Comparison of ENCODE assay signal across 9 mouse cellular contexts in genomic region chr8:12912011-12912410, GRCm38 (mm10). TPM values are rescaled to one million over a fixed set of nuclear protein-coding genes. Genes with fewer than 3 reads are reported as not detected.
DNase-seq lines count a peak whose midpoint lies in the region; ATAC-seq and TF ChIP-seq lines count a peak whose summit lies in the region.
"Had no signal": no experiment of that assay in that cellular context is flagged by ENCODE, and none has a peak within 500 bp of the region (broad histone marks: within the 10 kb centered on the region; RNA-seq: fewer than 3 reads in every experiment).

No protein-coding gene starts in this region.

- DNase-seq in cerebellum, adult 11 months: peak; percentile 10
- no peak for DNase-seq in cerebellum, adult 9-10 months
- DNase-seq in kidney, postnatal 14 days: peak; percentile 82
- DNase-seq in left cerebral cortex, postnatal 36 days (ENCODE audit: low spot score in 2 of 2): no peak
- no peak for DNase-seq in urinary bladder, postnatal 14 days (ENCODE audit: low spot score)
- no peak for DNase-seq in frontal cortex, postnatal 36 days (ENCODE audit: low spot score in 2 of 2)
- DNase-seq: liver, embryonic 13.5 days had no signal

- H3K4me3 ChIP-seq in ES-Bruce4 (ENCODE audit: low read depth, low read length): no peak overlapping the region
- no peak overlapping the region for H3K4me3 ChIP-seq in embryonic facial prominence, embryonic 12.5 days
- H3K4me3 ChIP-seq: liver, embryonic 13.5 days had no signal

- H3K27me3 ChIP-seq in ES-Bruce4 (ENCODE audit: control insufficient read depth, insufficient read depth, low read length, poor library complexity, severe bottlenecking): no peaks in the 10 kb centered on the region
- H3K27me3 ChIP-seq in embryonic facial prominence, embryonic 12.5 days: no peaks in the 10 kb centered on the region

- intact Hi-C loops in left cerebral cortex, postnatal 36 days (cut with DNase I): no loop called here

- H3K9me3 ChIP-seq in ES-Bruce4 (replicated peaks; ENCODE audit: control insufficient read depth, insufficient read depth, low read length, poor library complexity, severe bottlenecking): no peaks in the 10 kb centered on the region
- H3K9me3 ChIP-seq in embryonic facial prominence, embryonic 12.5 days: no peaks in the 10 kb centered on the region
- H3K9me3 ChIP-seq: liver, embryonic 13.5 days had no signal

- 15% methylated on average over 5 of the region's 5 CpGs for WGBS in embryonic facial prominence, embryonic 12.5 days

- peak; percentile 74 for ATAC-seq in embryonic facial prominence, embryonic 12.5 days (ENCODE audit: insufficient number of reproducible peaks, insufficient read depth, low FRiP score, low TSS enrichment)

- no peaks in the 10 kb centered on the region for H3K36me3 ChIP-seq in ES-Bruce4 (ENCODE audit: control insufficient read depth, insufficient read depth, low read length, poor library complexity, severe bottlenecking)
- no peaks in the 10 kb centered on the region for H3K36me3 ChIP-seq in embryonic facial prominence, embryonic 12.5 days
- H3K36me3 ChIP-seq: liver, embryonic 13.5 days had no signal

- TF ChIP-seq POLR2A in ES-Bruce4 (IDR thresholded peaks at IDR 0.05; ENCODE audit: insufficient read depth, low read length): no peak

- no peak overlapping the region for H3K4me2 ChIP-seq in embryonic facial prominence, embryonic 12.5 days (replicated peaks)
- H3K4me2 ChIP-seq: liver, embryonic 13.5 days had no signal

- peak overlapping the region; percentile 77 for H3K27ac ChIP-seq in ES-Bruce4 (ENCODE audit: insufficient read depth, low read length)
- H3K27ac ChIP-seq in embryonic facial prominence, embryonic 12.5 days: 0 out of 2 replicates have a peak overlapping the region, but pooled peaks have one; percentile 1
- H3K27ac ChIP-seq: liver, embryonic 13.5 days had no signal

- H3K4me1 ChIP-seq in ES-Bruce4 (ENCODE audit: control insufficient read depth, insufficient read depth, low read length): peaks cover 2% of the 10 kb centered on the region
- H3K4me1 ChIP-seq in embryonic facial prominence, embryonic 12.5 days: peaks cover 23% of the 10 kb centered on the region
- H3K4me1 ChIP-seq: liver, embryonic 13.5 days had no signal

- TF ChIP-seq CTCF in ES-Bruce4 (IDR thresholded peaks at IDR 0.05; ENCODE audit: low read depth, low read length): no peak

- no peak overlapping the region for H3K9ac ChIP-seq in ES-Bruce4 (ENCODE audit: low read depth, poor library complexity, severe bottlenecking)
- H3K9ac ChIP-seq in embryonic facial prominence, embryonic 12.5 days: no peak overlapping the region
- H3K9ac ChIP-seq: liver, embryonic 13.5 days had no signal

- peak; percentile 77 for TF ChIP-seq EP300 in ES-Bruce4 (IDR thresholded peaks at IDR 0.05; ENCODE audit: insufficient read depth, low read depth, low read length)

RNA-seq across cellular contexts. Expression of gene Mcf2l, which starts 38.4 kb away (rescaled TPM):
- polyA plus RNA-seq in ES-Bruce4 (2011; ENCODE audit: insufficient read depth, insufficient read length, low read depth, missing spikeins): 15.5 and 18.3 TPM in 2 replicates
- polyA plus RNA-seq in embryonic facial prominence, embryonic 12.5 days (2016; fragmentation: Nextera tagmentation; extraction: Ambion mirVana): 24.9 and 25.6 TPM in 2 replicates
- total RNA-seq in left cerebral cortex, postnatal 36 days (2021): 100 to 1,000 TPM; 203 to 267 TPM

Comparison
In these comparisons a context has a peak if more than half of its experiments do, and no peak if none do; other contexts are left out.
1. DNase-seq: peak in cerebellum, adult 11 months (single experiment) and kidney, postnatal 14 days (single experiment); none in cerebellum, adult 9-10 months (single experiment), left cerebral cortex, postnatal 36 days (0 of 2), urinary bladder, postnatal 14 days (single experiment) and frontal cortex, postnatal 36 days (0 of 2).